Mouse (Mus musculus) myocyte (in vitro differentiated cells): ENCODE results near the gene Tbce. TPM values are rescaled to one million over a fixed set of nuclear protein-coding genes. Genes with fewer than 3 reads are reported as not detected.

Source experiments
- H3K27me3 ChIP-seq: one replicate; pipeline ENCODE4 v1.6.1; 2011; ENCODE audit not compliant: control insufficient read depth, insufficient read depth, insufficient read length
- H3K36me3 ChIP-seq: one replicate; pipeline ENCODE4 v1.6.1; 2011; ENCODE audit not compliant: control insufficient read depth, insufficient read depth
- H3K4me2 ChIP-seq: one replicate; pipeline ENCODE4 v1.6.1; 2011; ENCODE audit warnings: low read depth, control low read depth
- H3K4me3 ChIP-seq: one replicate; pipeline ENCODE4 v1.5.1; 2011; ENCODE audit warnings: mild to moderate bottlenecking, control low read depth, moderate library complexity
- H3K79me2 ChIP-seq: one replicate; pipeline ENCODE4 v1.6.1; 2011; ENCODE audit not compliant: control insufficient read depth, insufficient read depth
- H3ac ChIP-seq: one replicate; pipeline ENCODE4 v1.6.1; 2011; ENCODE audit not compliant: control insufficient read depth, insufficient read length
- CEBPB ChIP-seq: IDR thresholded peaks from 2 replicates; pipeline ENCODE4 v1.6.1; 2011; ENCODE audit warnings: mild to moderate bottlenecking, moderate library complexity; ENCODE audit not compliant: poor library complexity, insufficient read depth, severe bottlenecking
- E2F4 ChIP-seq: IDR thresholded peaks from one replicate; pipeline ENCODE4 v1.6.1; 2011; ENCODE audit warnings: mild to moderate bottlenecking, control low read depth, moderate library complexity; ENCODE audit not compliant: insufficient read depth
- MAX ChIP-seq: IDR thresholded peaks from one replicate; pipeline ENCODE4 v1.6.1; 2011; ENCODE audit warnings: low read depth, mild to moderate bottlenecking, control low read depth
- MYOD1 ChIP-seq, 3 experiments: IDR thresholded peaks; one replicate each; pipeline ENCODE4 v1.6.1; 2011; ENCODE audit warnings: control low read depth in 2 of 3, low read depth in 2 of 3, mild to moderate bottlenecking in 2 of 3, moderate library complexity in 1 of 3; ENCODE audit not compliant: insufficient read length in 2 of 3, control insufficient read depth in 1 of 3
- MYOG ChIP-seq, 3 experiments: IDR thresholded peaks; one replicate each; pipeline ENCODE4 v1.6.1; 2011; ENCODE audit warnings: control low read depth in 2 of 3, low read depth in 2 of 3, mild to moderate bottlenecking in 2 of 3; ENCODE audit not compliant: insufficient read length in 2 of 3, control insufficient read depth in 1 of 3, insufficient read depth in 1 of 3
- POLR2A ChIP-seq: IDR thresholded peaks from one replicate; pipeline ENCODE4 v1.6.1; 2011; ENCODE audit warnings: low read depth, mild to moderate bottlenecking, control low read depth, moderate library complexity; ENCODE audit not compliant: insufficient read length
- POLR2AphosphoS2 ChIP-seq: IDR thresholded peaks from one replicate; pipeline ENCODE4 v1.6.1; 2011; ENCODE audit warnings: low read depth, control low read depth; ENCODE audit not compliant: insufficient read length
- REST ChIP-seq: IDR thresholded peaks from one replicate; pipeline ENCODE4 v1.6.1; 2011; ENCODE audit warnings: mild to moderate bottlenecking, control low read depth, moderate library complexity; ENCODE audit not compliant: insufficient read depth, insufficient read length
- SRF ChIP-seq: IDR thresholded peaks from one replicate; pipeline ENCODE4 v1.6.1; 2011; ENCODE audit warnings: low read depth; ENCODE audit not compliant: control insufficient read depth, insufficient read length
- TCF12 ChIP-seq: IDR thresholded peaks from one replicate; pipeline ENCODE4 v1.6.1; 2011; ENCODE audit warnings: mild to moderate bottlenecking, control low read depth; ENCODE audit not compliant: poor library complexity, insufficient read depth, severe bottlenecking
- TCF3 ChIP-seq: IDR thresholded peaks from one replicate; pipeline ENCODE4 v1.6.1; 2011; ENCODE audit warnings: low read depth, control low read depth; ENCODE audit not compliant: insufficient read length
- USF1 ChIP-seq: IDR thresholded peaks from one replicate; pipeline ENCODE4 v1.6.1; 2011; ENCODE audit warnings: low read depth, mild to moderate bottlenecking, control low read depth, moderate library complexity
- polyA plus RNA-seq: library from polyadenylated mRNA; unstranded; fragments of >200 nt; fragmentation: generic; extraction: Trizol; gene quantifications from one replicate; pipeline ENCODE4 v1.2.1, GENCODE M21; 2012; ENCODE audit warnings: missing spikeins

Gene Tbce
- polyA plus RNA-seq, 1 experiment: 20.3 TPM

- Histone ChIP-seq H3K4me2 (peak overlapping the region; percentile 2), H3K36me3 (peaks cover 9% of the 10 kb centered on the region), H3ac (no peak overlapping the region), H3K27me3 (no peaks in the 10 kb centered on the region), H3K79me2 (peaks cover 16% of the 10 kb centered on the region), H3K4me3 (no peak overlapping the region)
- TF ChIP-seq MAX: no peak
- TF ChIP-seq TCF12: no peak
- no peak for TF ChIP-seq E2F4
- TF ChIP-seq POLR2AphosphoS2: no peak
- peak; percentile 97 for TF ChIP-seq CEBPB
- TF ChIP-seq SRF: no peak
- TF ChIP-seq REST: no peak
- TF ChIP-seq MYOD1 (IDR thresholded peaks at IDR 0.05; ENCODE audit: control insufficient read depth in 1 of 3, insufficient read length in 2 of 3, low read depth in 2 of 3): peak in 2 of 3 experiments; percentile 18 to 55
- TF ChIP-seq TCF3: no peak
- no peak for TF ChIP-seq USF1
- no peak for TF ChIP-seq POLR2A
- TF ChIP-seq MYOG (IDR thresholded peaks at IDR 0.05; ENCODE audit: control insufficient read depth in 1 of 3, insufficient read depth in 1 of 3, insufficient read length in 2 of 3, low read depth in 2 of 3): peak in 1 of 3 experiments; percentile 37
Observed at GRCm38 (mm10) chr13:13968629-13969111, 70.8 kb downstream of the Tbce start.

- TF ChIP-seq POLR2AphosphoS2 (no peak), CEBPB (no peak), MAX (no peak), MYOG (IDR thresholded peaks at IDR 0.05; ENCODE audit: control insufficient read depth in 1 of 3, insufficient read depth in 1 of 3, insufficient read length in 2 of 3, low read depth in 2 of 3) (no peak), TCF12 (no peak), REST (no peak), MYOD1 (IDR thresholded peaks at IDR 0.05; ENCODE audit: control insufficient read depth in 1 of 3, insufficient read length in 2 of 3, low read depth in 2 of 3) (no peak)
- H3K79me2 ChIP-seq: peaks cover 38% of the 10 kb centered on the region
Observed at GRCm38 (mm10) chr13:13966172-13966571, 73.3 kb downstream of the Tbce start.

GRCm38 (mm10) chr13:13965388-13965964 is 74.0 kb downstream of the Tbce start:
- TF ChIP-seq TCF3 (no peak), MYOG (IDR thresholded peaks at IDR 0.05; ENCODE audit: control insufficient read depth in 1 of 3, insufficient read depth in 1 of 3, insufficient read length in 2 of 3, low read depth in 2 of 3) (peak in 1 of 3 experiments; percentile 53)
- no peak overlapping the region for H3K4me2 ChIP-seq
- H3K79me2 ChIP-seq: peaks cover 44% of the 10 kb centered on the region
- no peaks in the 10 kb centered on the region for H3K27me3 ChIP-seq
- H3K4me3 ChIP-seq: no peak overlapping the region
- H3ac ChIP-seq: no peak overlapping the region
- peaks cover 4% of the 10 kb centered on the region for H3K36me3 ChIP-seq

More at GRCm38 (mm10) chr13:13966172-13966571, 73.3 kb downstream of the Tbce start:
- Histone ChIP-seq H3K4me3 (no peak overlapping the region), H3K27me3 (no peaks in the 10 kb centered on the region), H3K4me2 (no peak overlapping the region), H3K36me3 (peaks cover 4% of the 10 kb centered on the region), H3ac (no peak overlapping the region)

- Histone ChIP-seq H3K27me3 (no peaks in the 10 kb centered on the region), H3K4me3 (no peak overlapping the region), H3ac (no peak overlapping the region), H3K79me2 (peaks cover 71% of the 10 kb centered on the region), H3K4me2 (no peak overlapping the region), H3K36me3 (no peaks in the 10 kb centered on the region)
- no peak for TF ChIP-seq TCF12
- no peak for TF ChIP-seq POLR2A
- TF ChIP-seq REST: no peak
- no peak for TF ChIP-seq E2F4
- TF ChIP-seq MYOD1 (IDR thresholded peaks at IDR 0.05; ENCODE audit: control insufficient read depth in 1 of 3, insufficient read length in 2 of 3, low read depth in 2 of 3): no peak
- TF ChIP-seq TCF3: no peak
- no peak for TF ChIP-seq POLR2AphosphoS2
- TF ChIP-seq USF1: no peak
- no peak for TF ChIP-seq CEBPB
Observed at GRCm38 (mm10) chr13:13961046-13961445, 78.4 kb downstream of the Tbce start.

- Histone ChIP-seq H3ac (no peak overlapping the region), H3K4me3 (no peak overlapping the region), H3K36me3 (no peaks in the 10 kb centered on the region), H3K27me3 (no peaks in the 10 kb centered on the region), H3K79me2 (peaks cover 79% of the 10 kb centered on the region), H3K4me2 (no peak overlapping the region)
- TF ChIP-seq MAX: no peak
- no peak for TF ChIP-seq POLR2AphosphoS2
- no peak for TF ChIP-seq CEBPB
- no peak for TF ChIP-seq SRF
- no peak for TF ChIP-seq TCF3
- no peak for TF ChIP-seq MYOG (IDR thresholded peaks at IDR 0.05; ENCODE audit: control insufficient read depth in 1 of 3, insufficient read depth in 1 of 3, insufficient read length in 2 of 3, low read depth in 2 of 3)
- no peak for TF ChIP-seq POLR2A
Observed at GRCm38 (mm10) chr13:13960211-13960610, 79.2 kb downstream of the Tbce start.
